Mouse (Mus musculus): Measurements from ENCODE around the gene Timm10. TPM values are rescaled to one million over a fixed set of nuclear protein-coding genes. Genes with fewer than 3 reads are reported as not detected.

Gene Timm10
- polyA plus RNA-seq, 1 experiment from 2014 or later = 65.6 TPM

DNA sequence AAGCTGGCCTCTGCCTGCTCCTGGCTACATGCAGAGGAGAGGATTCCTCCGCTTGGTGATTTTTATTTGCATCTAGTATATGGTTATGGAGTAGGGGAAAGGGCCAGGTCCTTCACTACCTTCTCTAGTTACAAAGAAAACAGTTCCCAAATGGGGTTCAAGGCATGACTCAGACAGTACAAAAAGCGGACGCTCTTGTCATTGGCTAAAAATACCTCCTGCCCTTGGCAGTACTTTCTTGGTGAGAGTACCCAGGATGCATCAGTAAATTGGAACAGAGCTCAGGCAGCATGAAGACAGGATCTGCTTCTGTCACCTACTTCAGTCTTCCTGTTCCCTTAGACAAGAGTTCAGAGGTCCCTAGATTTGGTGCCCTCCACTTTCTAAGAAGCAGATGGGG lies 6.9 kb upstream of the Timm10 start:
- 0 out of 2 replicates have a peak overlapping the region, but pooled peaks have one; percentile 13 for H3K9ac ChIP-seq
- no peaks in the 10 kb centered on the region for H3K27me3 ChIP-seq (replicated peaks)
- H3K9me3 ChIP-seq (replicated peaks) = no peaks in the 10 kb centered on the region
- no peak overlapping the region for H3K4me2 ChIP-seq
- H3K4me3 ChIP-seq = no peak overlapping the region
- peaks cover 25% of the 10 kb centered on the region for H3K4me1 ChIP-seq (replicated peaks)
- no peaks in the 10 kb centered on the region for H3K36me3 ChIP-seq
- H3K27ac ChIP-seq (ENCODE audit: poor library complexity, severe bottlenecking) = peak overlapping the region; percentile 55
- 32% methylated on average over 3 of the region's 3 CpGs for WGBS
- ATAC-seq (ENCODE audit: insufficient number of reproducible peaks, low FRiP score) = no peak

GRCm38 (mm10) chr2:84822552-84822951 lies 4.2 kb upstream of the Timm10 start, which contains the start of gene Smtnl1:
Gene Smtnl1, minus strand, starts transcription at chr2:84822652.
- 45% methylated on average over 13 of the region's 13 CpGs for WGBS
- Histone ChIP-seq H3K27ac (ENCODE audit: poor library complexity, severe bottlenecking) (peak within 1 kb of the TSS; percentile 63), H3K4me3 (no peak within 1 kb of the TSS), H3K36me3 (no peaks in the 10 kb centered on the region), H3K4me1 (replicated peaks) (peaks cover 26% of the 10 kb centered on the region), H3K27me3 (replicated peaks) (no peaks in the 10 kb centered on the region), H3K4me2 (no peak within 1 kb of the TSS), H3K9me3 (replicated peaks) (no peaks in the 10 kb centered on the region), H3K9ac (no peak within 1 kb of the TSS)
- no peak for ATAC-seq (ENCODE audit: insufficient number of reproducible peaks, low FRiP score)

DNA sequence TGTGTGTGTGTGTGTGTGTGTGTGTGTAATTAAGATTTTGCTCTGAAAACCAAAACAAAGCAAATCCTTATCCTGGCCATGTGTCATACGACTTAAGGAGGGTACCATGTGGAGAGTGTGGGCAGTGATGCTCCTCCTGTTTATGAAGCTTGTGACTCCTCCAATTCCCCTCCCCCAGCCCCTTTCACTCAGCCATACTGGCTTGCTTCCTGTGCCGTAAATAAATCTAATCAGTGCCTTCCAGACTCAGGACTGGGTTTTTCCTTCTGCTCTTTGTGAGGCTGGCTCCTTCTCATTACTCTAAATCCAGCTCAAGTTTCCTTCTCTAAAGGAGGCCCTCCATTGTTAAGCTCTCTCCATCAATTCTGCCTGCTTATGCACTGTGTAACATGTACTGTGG lies 3.6 kb upstream of the Timm10 start:
- Histone ChIP-seq H3K4me2 (no peak overlapping the region), H3K9ac (no peak overlapping the region), H3K36me3 (no peaks in the 10 kb centered on the region), H3K27ac (ENCODE audit: poor library complexity, severe bottlenecking) (peak overlapping the region; percentile 63), H3K4me3 (no peak overlapping the region), H3K4me1 (replicated peaks) (peaks cover 32% of the 10 kb centered on the region), H3K9me3 (replicated peaks) (no peaks in the 10 kb centered on the region), H3K27me3 (replicated peaks) (no peaks in the 10 kb centered on the region)
- 16% methylated on average over 2 of the region's 2 CpGs for WGBS
- ATAC-seq (ENCODE audit: insufficient number of reproducible peaks, low FRiP score) = no peak

DNA sequence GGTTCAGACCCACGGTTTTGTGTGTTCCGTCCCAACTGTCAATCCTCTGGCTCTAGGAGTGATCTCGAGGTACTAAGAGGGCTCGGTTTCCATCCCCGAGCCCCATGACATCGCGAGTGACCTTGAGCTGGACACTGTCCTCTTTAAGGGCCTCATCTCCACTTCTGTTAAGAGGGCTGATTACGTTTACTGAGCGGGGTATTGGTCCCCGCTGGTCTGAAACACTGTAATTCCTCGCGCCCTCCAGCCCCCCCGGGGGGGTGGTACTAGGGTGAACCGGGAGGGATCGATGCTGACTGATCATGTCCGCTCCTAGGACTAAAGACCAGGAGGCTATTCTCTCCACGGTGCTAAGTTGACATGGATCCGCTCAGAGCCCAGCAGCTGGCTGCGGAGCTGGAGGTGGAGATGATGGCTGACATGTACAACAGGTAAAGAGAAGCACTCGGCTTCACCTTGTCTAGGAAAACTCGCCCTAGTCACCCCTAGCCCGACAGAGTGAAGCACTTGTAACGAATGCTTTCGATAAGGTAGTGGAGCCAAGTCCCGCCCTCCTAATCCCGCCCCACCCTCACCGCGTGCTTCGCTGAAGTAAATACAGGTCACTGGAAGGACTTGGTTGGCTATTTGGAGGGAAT lies 605 bp downstream of the Timm10 start:
- no peaks in the 10 kb centered on the region for H3K27me3 ChIP-seq (replicated peaks)
- H3K4me1 ChIP-seq (replicated peaks) = peaks cover 26% of the 10 kb centered on the region
- peak overlapping the region; percentile 98 for H3K4me2 ChIP-seq
- H3K36me3 ChIP-seq = peaks cover 13% of the 10 kb centered on the region
- peak overlapping the region; percentile 85 for H3K27ac ChIP-seq (ENCODE audit: poor library complexity, severe bottlenecking)
- peak overlapping the region; percentile 88 for H3K9ac ChIP-seq
- peak overlapping the region; percentile 96 for H3K4me3 ChIP-seq
- WGBS = under 1% methylated on average over 29 of the region's 29 CpGs
- no peaks in the 10 kb centered on the region for H3K9me3 ChIP-seq (replicated peaks)
- ATAC-seq (ENCODE audit: insufficient number of reproducible peaks, low FRiP score) = peak; percentile 75

- Histone ChIP-seq H3K27ac (ENCODE audit: poor library complexity, severe bottlenecking) (no peak overlapping the region), H3K9me3 (replicated peaks) (no peaks in the 10 kb centered on the region), H3K4me1 (replicated peaks) (peaks cover 13% of the 10 kb centered on the region), H3K4me3 (no peak overlapping the region), H3K27me3 (replicated peaks) (0 out of 2 replicates have a peak, but pooled peaks cover 8% of the 10 kb centered on the region), H3K36me3 (peaks cover 13% of the 10 kb centered on the region), H3K9ac (0 out of 2 replicates have a peak overlapping the region, but pooled peaks have one; percentile 30), H3K4me2 (no peak overlapping the region)
- peak; percentile 71 for ATAC-seq (ENCODE audit: insufficient number of reproducible peaks, low FRiP score)
- 30% methylated on average over 10 of the region's 10 CpGs for WGBS
Measured at GRCm38 (mm10) chr2:84831666-84832391, 5.0 kb downstream of the Timm10 start.

DNA sequence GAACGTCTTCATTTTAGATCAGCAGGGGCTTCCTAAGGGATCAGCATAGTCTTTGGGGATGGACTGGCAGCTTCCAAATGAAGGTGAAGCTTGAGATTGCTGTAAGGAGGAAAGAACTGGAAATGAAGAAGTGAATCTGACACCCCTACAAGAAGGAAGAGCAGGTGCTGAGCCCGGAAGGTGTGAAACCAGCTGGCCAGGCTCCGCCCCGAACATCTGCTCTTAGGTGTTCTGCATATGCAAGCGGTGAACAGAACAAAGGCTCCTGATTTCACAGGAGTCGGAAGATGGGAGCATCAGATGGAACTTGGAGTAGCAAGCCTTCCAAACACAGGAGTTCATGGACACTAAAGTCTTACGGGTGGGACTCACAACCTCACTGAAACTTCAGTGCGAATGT lies 10.3 kb downstream of the Timm10 start:
- no peaks in the 10 kb centered on the region for H3K9me3 ChIP-seq (replicated peaks)
- ATAC-seq (ENCODE audit: insufficient number of reproducible peaks, low FRiP score) = no peak
- no peak overlapping the region for H3K27ac ChIP-seq (ENCODE audit: poor library complexity, severe bottlenecking)
- H3K4me1 ChIP-seq (replicated peaks) = peaks cover 21% of the 10 kb centered on the region
- H3K4me2 ChIP-seq = no peak overlapping the region
- H3K27me3 ChIP-seq (replicated peaks) = 0 out of 2 replicates have a peak, but pooled peaks cover 10% of the 10 kb centered on the region
- 54% methylated on average over 8 of the region's 8 CpGs for whole genome bisulfite sequencing
- no peaks in the 10 kb centered on the region for H3K36me3 ChIP-seq
- H3K9ac ChIP-seq = no peak overlapping the region
- no peak overlapping the region for H3K4me3 ChIP-seq

DNA sequence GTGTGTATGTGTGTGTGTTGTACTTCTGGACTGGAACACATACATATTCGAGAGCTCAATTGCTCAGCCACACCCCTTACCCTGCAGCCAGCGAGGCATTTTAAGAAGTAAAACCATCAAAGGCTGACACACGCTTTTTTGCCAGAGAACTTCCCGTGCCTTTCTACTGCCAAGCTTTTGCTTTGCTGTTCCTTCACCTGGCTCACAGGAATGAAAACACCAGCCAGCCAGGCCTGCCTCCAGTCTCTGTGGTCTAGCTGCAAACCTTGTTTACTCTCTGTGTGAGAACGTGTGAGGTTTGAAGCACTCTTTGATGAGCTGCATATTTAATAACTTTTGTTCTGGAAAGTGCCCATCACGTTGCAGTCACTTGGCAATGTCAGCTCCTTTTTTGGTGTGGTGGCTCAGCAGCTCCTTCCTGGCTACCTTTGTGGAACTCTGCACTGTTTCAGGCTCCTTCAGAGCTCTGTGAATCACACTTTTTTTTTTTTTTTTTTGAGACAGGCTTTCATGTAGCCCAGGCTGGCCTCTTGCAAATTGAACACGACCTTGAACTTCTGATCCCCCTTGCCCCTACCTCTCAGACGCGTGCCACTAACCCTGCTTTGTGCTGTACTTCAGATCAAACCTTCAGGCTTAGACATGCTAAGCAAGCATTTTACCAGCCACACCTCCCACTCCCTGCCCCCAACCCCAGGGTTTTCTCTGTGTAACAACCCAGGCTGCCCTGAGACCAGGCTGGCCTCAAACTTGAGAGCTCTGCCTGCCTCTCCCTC lies 11.2 kb downstream of the Timm10 start:
- no peaks in the 10 kb centered on the region for H3K36me3 ChIP-seq
- no peak overlapping the region for H3K27ac ChIP-seq (ENCODE audit: poor library complexity, severe bottlenecking)
- H3K9me3 ChIP-seq (replicated peaks) = no peaks in the 10 kb centered on the region
- peaks cover 23% of the 10 kb centered on the region for H3K4me1 ChIP-seq (replicated peaks)
- 0 out of 2 replicates have a peak, but pooled peaks cover 10% of the 10 kb centered on the region for H3K27me3 ChIP-seq (replicated peaks)
- no peak overlapping the region for H3K4me3 ChIP-seq
- WGBS = 30% methylated on average over 9 of the region's 9 CpGs
- peak overlapping the region; percentile 93 for H3K4me2 ChIP-seq
- no peak for ATAC-seq (ENCODE audit: insufficient number of reproducible peaks, low FRiP score)
- no peak overlapping the region for H3K9ac ChIP-seq

DNA sequence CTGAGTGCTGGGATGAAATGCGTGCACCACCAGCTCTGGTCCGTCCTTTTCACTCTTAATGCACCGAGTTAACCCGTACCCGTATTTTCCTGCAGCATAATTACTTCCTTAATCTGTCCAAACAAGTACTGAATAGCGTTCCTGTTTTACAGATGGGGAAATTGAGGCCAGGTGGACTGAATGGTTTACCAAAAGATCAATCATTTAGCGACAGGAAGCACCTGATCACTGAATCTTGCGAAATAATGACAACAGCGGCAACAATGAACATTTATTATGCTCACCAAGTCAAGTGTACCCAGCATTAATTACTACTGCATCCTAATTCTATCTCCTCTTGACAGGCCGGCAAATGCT lies 11.8 kb downstream of the Timm10 start, which contains the start of gene Slc43a1:
Gene Slc43a1 (plus strand): TSS at position 258 of the 357 bp plus-strand sequence.
- H3K27me3 ChIP-seq (replicated peaks) = 0 out of 2 replicates have a peak, but pooled peaks cover 10% of the 10 kb centered on the region
- ATAC-seq (ENCODE audit: insufficient number of reproducible peaks, low FRiP score) = no peak
- H3K4me1 ChIP-seq (replicated peaks) = peaks cover 24% of the 10 kb centered on the region
- peak within 1 kb of the TSS; percentile 93 for H3K4me2 ChIP-seq
- no peaks in the 10 kb centered on the region for H3K36me3 ChIP-seq
- peak within 1 kb of the TSS; percentile 98 for H3K27ac ChIP-seq (ENCODE audit: poor library complexity, severe bottlenecking)
- peak within 1 kb of the TSS; percentile 90 for H3K4me3 ChIP-seq
- peak within 1 kb of the TSS; percentile 93 for H3K9ac ChIP-seq
- H3K9me3 ChIP-seq (replicated peaks) = no peaks in the 10 kb centered on the region
- WGBS = 22% methylated on average over 10 of the region's 10 CpGs

DNA sequence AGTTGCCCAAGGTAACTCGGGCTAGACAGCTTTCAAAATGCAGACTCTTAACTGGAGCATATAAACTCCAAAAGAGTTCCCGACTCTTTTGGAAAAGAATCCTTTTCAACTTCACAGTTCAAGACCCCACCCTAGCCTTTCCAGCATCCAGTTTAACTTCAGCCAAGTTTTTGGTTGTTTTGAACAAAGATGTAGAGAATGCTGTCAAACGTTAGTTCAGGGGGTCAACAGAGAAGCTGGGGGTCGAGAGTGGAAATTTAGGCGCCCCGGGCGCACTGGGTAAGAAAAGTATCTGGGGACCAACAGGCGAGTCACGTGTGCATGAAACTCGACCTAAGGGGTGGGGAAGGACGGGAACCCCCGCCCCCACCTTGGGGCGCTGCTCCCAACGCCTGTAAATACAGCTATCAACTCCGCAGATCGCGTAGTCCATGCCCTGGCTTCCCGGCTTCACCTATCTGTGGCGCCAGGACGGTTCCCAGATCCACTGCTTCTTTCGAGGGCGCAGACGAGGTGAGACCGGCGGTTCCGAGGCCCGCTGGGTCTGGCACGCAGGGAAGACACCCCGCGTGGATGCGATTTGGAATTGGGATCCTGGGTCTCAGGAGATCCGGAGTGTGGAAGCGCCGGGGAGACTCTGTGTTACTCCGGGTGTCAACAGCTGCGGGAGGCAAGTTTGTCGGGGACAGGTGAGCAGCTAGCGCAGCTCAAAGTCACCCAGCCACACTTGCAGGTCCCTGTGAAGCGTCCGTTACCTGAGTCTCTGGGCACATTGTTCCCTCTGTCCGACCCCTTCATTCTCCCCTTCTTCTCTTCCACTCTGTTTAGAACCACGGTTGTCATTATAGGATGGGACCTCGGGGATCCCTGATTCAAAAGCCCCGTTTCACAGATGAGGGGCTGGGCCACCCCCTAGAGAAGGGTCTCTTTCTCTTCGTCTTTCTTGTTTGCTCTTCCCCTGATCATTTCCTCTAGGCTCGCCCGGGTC lies 12.5 kb downstream of the Timm10 start:
- ATAC-seq (ENCODE audit: insufficient number of reproducible peaks, low FRiP score) = peak; percentile 51; the same call in 1 of the 2 replicates
- Histone ChIP-seq H3K4me1 (replicated peaks) (peaks cover 30% of the 10 kb centered on the region), H3K9ac (peak overlapping the region; percentile 93)

More for the DNA sequence above, 12.5 kb downstream of the Timm10 start:
- Histone ChIP-seq H3K27me3 (replicated peaks) (0 out of 2 replicates have a peak, but pooled peaks cover 10% of the 10 kb centered on the region), H3K4me3 (peak overlapping the region; percentile 90), H3K9me3 (replicated peaks) (no peaks in the 10 kb centered on the region), H3K4me2 (peak overlapping the region; percentile 93), H3K27ac (ENCODE audit: poor library complexity, severe bottlenecking) (peak overlapping the region; percentile 98), H3K36me3 (no peaks in the 10 kb centered on the region)
- WGBS = under 1% methylated on average over 47 of the region's 47 CpGs
